Mouse (Mus musculus): ENCODE data around the gene Psme2b.
"Not testable (repeated sequence)": the region's sequence is repeated elsewhere in the genome, so short reads cannot be mapped to it uniquely, and the experiment has no call there.

Psme2b gene

DNA sequence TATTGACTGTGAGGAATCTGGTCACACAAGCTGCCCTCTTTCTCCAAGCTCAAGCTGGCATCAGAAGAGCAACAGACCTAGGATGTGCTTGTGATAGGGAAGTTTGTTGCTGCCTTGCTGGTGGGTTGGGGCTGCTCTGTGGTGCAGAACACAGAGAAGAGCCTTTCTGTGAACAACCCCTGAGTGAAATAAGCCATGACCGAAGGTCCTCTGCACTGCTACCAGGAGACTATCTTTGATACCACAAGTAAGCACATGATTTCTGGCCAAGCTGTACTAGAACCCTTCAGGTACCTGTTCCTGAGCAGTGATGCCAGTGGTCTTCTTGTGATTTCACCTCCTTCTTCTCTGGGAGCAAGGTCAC lies 44.4 kb downstream of the Psme2b start:
- not testable (repeated sequence) for DNase-seq (ENCODE audit: low read depth, low spot score)

DNA sequence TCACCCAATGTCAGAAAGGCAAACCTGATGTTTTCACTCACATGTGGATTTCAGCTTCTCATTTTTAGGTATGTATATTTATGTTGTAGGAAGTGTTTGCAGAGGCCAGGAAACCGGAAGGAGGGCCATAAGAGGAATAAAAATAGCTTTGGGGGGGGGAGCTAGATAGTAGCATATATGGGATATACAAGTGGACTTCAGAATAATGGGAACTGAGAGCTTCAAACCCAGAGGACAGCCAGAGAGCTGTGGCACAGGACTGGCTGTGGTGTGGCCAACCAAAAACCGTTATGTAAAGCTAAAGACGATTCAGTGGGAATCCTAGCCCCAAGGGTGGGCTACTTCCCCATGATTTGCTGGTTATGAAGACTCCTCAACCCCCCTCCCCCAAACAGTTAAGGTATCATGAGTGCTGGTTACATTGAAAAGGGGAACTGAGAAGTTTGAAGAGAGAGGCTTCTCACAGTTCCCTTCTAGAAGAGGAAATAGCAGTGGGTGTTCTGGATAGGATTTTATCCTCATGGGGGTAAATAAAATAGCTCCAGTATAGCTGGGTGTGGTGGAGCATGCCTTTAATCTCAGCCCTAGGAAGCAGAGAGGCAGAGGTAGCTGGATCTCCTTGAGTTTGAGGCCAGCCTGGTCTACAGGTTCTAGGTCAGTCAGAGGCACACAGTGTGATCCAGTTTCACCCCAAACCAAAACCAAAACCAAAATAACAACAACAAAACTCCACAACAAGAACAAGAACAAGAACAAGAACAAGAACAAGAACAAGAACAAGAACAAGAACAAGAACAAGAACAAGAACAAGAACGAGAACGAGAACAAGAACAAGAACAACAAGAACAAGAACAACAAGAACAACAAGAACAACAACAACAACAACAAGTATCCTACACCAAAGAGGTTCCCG lies 45.1 kb downstream of the Psme2b start:
- DNase-seq (ENCODE audit: low read depth, low spot score) = not testable (repeated sequence)

DNA sequence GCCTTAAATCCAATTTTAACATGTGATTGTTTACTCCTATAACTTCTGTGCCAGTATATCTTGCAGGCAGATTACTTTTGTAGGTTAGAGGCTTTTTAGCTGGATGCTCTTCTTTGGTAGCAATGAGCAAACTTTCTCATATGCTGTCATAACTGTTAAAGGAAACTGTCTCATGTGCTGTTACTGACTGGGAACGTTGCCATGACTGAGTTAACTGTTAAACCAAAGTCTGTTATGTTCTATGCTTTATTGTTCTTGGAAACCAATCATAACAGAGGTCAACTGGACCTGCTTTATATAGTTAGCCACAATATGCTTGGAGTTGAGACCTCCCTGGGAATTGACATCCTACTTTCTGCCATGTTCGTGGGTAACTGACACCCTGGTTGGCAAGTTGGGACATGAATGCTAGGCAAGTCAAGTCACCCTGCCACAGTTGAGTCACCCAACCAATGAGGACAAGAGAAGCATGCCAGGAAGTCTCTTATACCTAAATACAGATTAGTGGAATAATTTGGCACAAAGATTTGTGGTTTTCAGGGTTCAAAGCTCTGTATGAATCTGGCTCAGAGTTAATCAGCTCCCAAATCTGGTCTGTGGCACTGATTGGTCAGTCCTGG lies 47.1 kb downstream of the Psme2b start:
- DNase-seq (ENCODE audit: low read depth, low spot score) = no peak

All from CD4-positive, CD25-positive, alpha-beta regulatory T cell, adult 2 months (primary cell).